Mouse (Mus musculus) kidney, adult 2 months (tissue): ENCODE data around the gene Elk4.

Experiments used
- CTCF ChIP-seq: fragments of 200-500 bp; conservative IDR thresholded peaks from 2 replicates; pipeline ENCODE4 v1.5.1; 2011; ENCODE audit warnings: low read depth, mild to moderate bottlenecking, control low read depth, low read length, moderate library complexity, mixed read lengths; ENCODE audit not compliant: insufficient read depth, insufficient read length
- POLR2A ChIP-seq: fragments of 200-500 bp; IDR thresholded peaks from one replicate; pipeline ENCODE4 v1.6.1; 2011; ENCODE audit warnings: low read depth, low read length, control low read depth

GRCm38 (mm10) chr1:132078413-132078812, 71.0 kb downstream of the Elk4 start:
- no peak for TF ChIP-seq CTCF
- TF ChIP-seq POLR2A = no peak
